Mouse (Mus musculus) MEL (cell line): Measurements from ENCODE around the gene Ston2. TPM values are rescaled to one million over a fixed set of nuclear protein-coding genes. Genes with fewer than 3 reads are reported as not detected.

Source experiments
- DNase-seq: peaks from one replicate; pipeline ENCODE4 v3.0.0; 2011; ENCODE audit warnings: low read depth, low spot score
- H3K27ac ChIP-seq: 2 replicates; pipeline ENCODE4 v1.5.1; 2012; ENCODE audit warnings: low read depth, mild to moderate bottlenecking, control low read depth, low read length, moderate library complexity; ENCODE audit not compliant: control insufficient read depth
- H3K27me3 ChIP-seq, 2 experiments: fragments of 150-350 bp in 1 of 2; sonication (generic) in 1 of 2; 2 replicates each; pipeline ENCODE4 v1.6.1; 2012; ENCODE audit warnings: low read length in 2 of 2, mild to moderate bottlenecking in 2 of 2, improper control_type of control experiment in 1 of 2, moderate library complexity in 1 of 2; ENCODE audit not compliant: insufficient read depth in 2 of 2, control insufficient read depth in 1 of 2
- H3K36me3 ChIP-seq, 2 experiments: 2 replicates each; pipeline ENCODE4 v1.6.1; 2012 to 2014; ENCODE audit warnings: low read length in 2 of 2, improper control_type of control experiment in 1 of 2, inconsistent platforms in 1 of 2, mild to moderate bottlenecking in 1 of 2; ENCODE audit not compliant: insufficient read depth in 2 of 2, control insufficient read depth in 1 of 2
- H3K4me1 ChIP-seq, 2 experiments: fragments of 150-350 bp in 1 of 2; sonication (generic) in 1 of 2; 2 replicates each; pipeline ENCODE4 v1.6.1; 2012; ENCODE audit warnings: low read length in 2 of 2, improper control_type of control experiment in 1 of 2, mild to moderate bottlenecking in 1 of 2; ENCODE audit not compliant: insufficient read depth in 2 of 2, control insufficient read depth in 1 of 2
- H3K4me3 ChIP-seq, 2 experiments: fragments of 150-350 bp in 1 of 2; sonication (generic) in 1 of 2; 2 replicates each; pipeline ENCODE4 v1.5.1; 2012; ENCODE audit warnings: low read depth in 2 of 2, low read length in 2 of 2, mild to moderate bottlenecking in 2 of 2, moderate library complexity in 2 of 2, control low read depth in 1 of 2, improper control_type of control experiment in 1 of 2; ENCODE audit not compliant: control insufficient read depth in 1 of 2, insufficient read depth in 1 of 2
- H3K79me2 ChIP-seq: 2 replicates; pipeline ENCODE4 v1.6.1; 2012; ENCODE audit warnings: mild to moderate bottlenecking, low read length, moderate library complexity; ENCODE audit not compliant: control insufficient read depth, poor library complexity, insufficient read depth
- H3K9ac ChIP-seq: 2 replicates; pipeline ENCODE4 v1.6.1; 2012; ENCODE audit warnings: low read depth, mild to moderate bottlenecking, control low read depth, low read length, moderate library complexity; ENCODE audit not compliant: control insufficient read depth, poor library complexity, severe bottlenecking
- H3K9me3 ChIP-seq: fragments of 150-350 bp; sonication (generic); replicated peaks from 2 replicates; pipeline ENCODE4 v1.6.1; 2012; ENCODE audit warnings: mild to moderate bottlenecking, low read length, improper control_type of control experiment, moderate library complexity; ENCODE audit not compliant: insufficient read depth
- CHD2 ChIP-seq: IDR thresholded peaks from 2 replicates; pipeline ENCODE4 v1.6.1; 2011; ENCODE audit warnings: low read length, improper control_type of control experiment
- E2F4 ChIP-seq: IDR thresholded peaks from 2 replicates; pipeline ENCODE4 v1.6.1; 2011; ENCODE audit warnings: low read depth, low read length, improper control_type of control experiment, borderline replicate concordance
- ELF1 ChIP-seq: IDR thresholded peaks from 2 replicates; pipeline ENCODE4 v1.6.1; 2014; ENCODE audit warnings: low read depth, mild to moderate bottlenecking, inconsistent platforms, low read length, improper control_type of control experiment, moderate library complexity
- EP300 ChIP-seq, 2 experiments: IDR thresholded peaks; 2 replicates each; pipeline ENCODE4 v1.6.1; 2011; ENCODE audit warnings: improper control_type of control experiment in 2 of 2, low read length in 2 of 2, low read depth in 1 of 2, mild to moderate bottlenecking in 1 of 2
- ETS1 ChIP-seq: IDR thresholded peaks from 2 replicates; pipeline ENCODE4 v1.6.1; 2012; ENCODE audit warnings: low read depth, mild to moderate bottlenecking, inconsistent platforms, low read length, improper control_type of control experiment, moderate library complexity
- GATA1 ChIP-seq: IDR thresholded peaks from 2 replicates; pipeline ENCODE4 v1.6.1; 2011; ENCODE audit warnings: low read depth, low read length, improper control_type of control experiment
- JUND ChIP-seq: IDR thresholded peaks from 2 replicates; pipeline ENCODE4 v1.6.1; 2011; ENCODE audit warnings: low read depth, mild to moderate bottlenecking, improper control_type of control experiment, low read length
- MAFK ChIP-seq: IDR thresholded peaks from 2 replicates; pipeline ENCODE4 v1.6.1; 2011; ENCODE audit warnings: low read depth, mild to moderate bottlenecking, low read length, improper control_type of control experiment, borderline replicate concordance
- MAX ChIP-seq: IDR thresholded peaks from 2 replicates; pipeline ENCODE4 v1.6.1; 2011; ENCODE audit warnings: low read length, improper control_type of control experiment
- MEF2A ChIP-seq: IDR thresholded peaks from 2 replicates; pipeline ENCODE4 v1.6.1; 2014; ENCODE audit warnings: low read depth, mild to moderate bottlenecking, inconsistent platforms, low read length, improper control_type of control experiment; ENCODE audit not compliant: poor library complexity, insufficient replicate concordance, severe bottlenecking; ENCODE audit errors: extremely low read depth
- MXI1 ChIP-seq: IDR thresholded peaks from 2 replicates; pipeline ENCODE4 v1.6.1; 2011; ENCODE audit warnings: mild to moderate bottlenecking, low read depth, low read length, improper control_type of control experiment
- MYC ChIP-seq: IDR thresholded peaks from 2 replicates; pipeline ENCODE4 v1.6.1; 2011; ENCODE audit warnings: low read depth, mild to moderate bottlenecking, low read length, improper control_type of control experiment, moderate library complexity
- NELFE ChIP-seq: IDR thresholded peaks from 2 replicates; pipeline ENCODE4 v1.6.1; 2011; ENCODE audit warnings: low read depth, low read length, improper control_type of control experiment
- NRF1 ChIP-seq: IDR thresholded peaks from 2 replicates; pipeline ENCODE4 v1.6.1; 2014; ENCODE audit warnings: low read depth, mild to moderate bottlenecking, inconsistent platforms, low read length, improper control_type of control experiment, moderate library complexity; ENCODE audit not compliant: poor library complexity, insufficient read depth, severe bottlenecking
- POLR2AphosphoS2 ChIP-seq: IDR thresholded peaks from 2 replicates; pipeline ENCODE4 v1.6.1; 2011; ENCODE audit warnings: low read length, improper control_type of control experiment
- SIN3A ChIP-seq: IDR thresholded peaks from 2 replicates; pipeline ENCODE4 v1.6.1; 2012; ENCODE audit warnings: low read length, improper control_type of control experiment, inconsistent platforms
- TCF12 ChIP-seq: IDR thresholded peaks from 2 replicates; pipeline ENCODE4 v1.6.1; 2014; ENCODE audit warnings: low read depth, mild to moderate bottlenecking, inconsistent platforms, low read length, improper control_type of control experiment, moderate library complexity
- USF2 ChIP-seq, 2 experiments: IDR thresholded peaks; 2 replicates each; pipeline ENCODE4 v1.6.1; 2011 to 2012; ENCODE audit warnings: improper control_type of control experiment in 2 of 2, low read length in 2 of 2, borderline replicate concordance in 1 of 2, inconsistent platforms in 1 of 2, low read depth in 1 of 2, mild to moderate bottlenecking in 1 of 2; ENCODE audit not compliant: insufficient read depth in 1 of 2
- ZC3H11A ChIP-seq: IDR thresholded peaks from 2 replicates; pipeline ENCODE4 v1.6.1; 2012; ENCODE audit warnings: low read depth, mild to moderate bottlenecking, inconsistent platforms, low read length, improper control_type of control experiment
- polyA plus RNA-seq, 2 experiments: library from polyadenylated mRNA; stranded (reverse) in 1 of 2; unstranded in 1 of 2; fragments of >175 nt in 1 of 2; fragments of >200 nt in 1 of 2; gene quantifications; 2 replicates each; pipeline versions ENCODE4 v1.2.1 to v1.2.4; 2012; ENCODE audit warnings: low replicate concordance in 2 of 2, low read depth in 1 of 2; ENCODE audit not compliant: insufficient read length in 2 of 2, insufficient read depth in 1 of 2, missing spikeins in 1 of 2
- total RNA-seq: library from RNA; depleted of rRNA; stranded (reverse); fragments of 300-350 nt; gene quantifications from 2 replicates; pipeline ENCODE4 v1.2.3, GENCODE M21; 2012

The Ston2 gene
- total and polyA plus RNA-seq, 3 experiments: not detected

GRCm38 (mm10) chr12:91831410-91831809 lies 43.2 kb upstream of the Ston2 start:
- DNase-seq: no peak
- H3K9ac ChIP-seq: no peak overlapping the region
- no peaks in the 10 kb centered on the region for H3K79me2 ChIP-seq
- H3K9me3 ChIP-seq: no peaks in the 10 kb centered on the region
- H3K36me3 ChIP-seq: peaks cover 0 to 16% of the 10 kb centered on the region in 2 experiments; a peak in 2 of 4 replicates
- TF ChIP-seq MAX (no peak), CHD2 (no peak), SIN3A (no peak), POLR2AphosphoS2 (no peak), MYC (no peak), EP300 (IDR thresholded peaks at IDR 0.05; ENCODE audit: low read depth in 1 of 2, low read length in 2 of 2) (no peak), JUND (no peak), TCF12 (no peak)
- H3K4me1 ChIP-seq: no peaks in the 10 kb centered on the region
- no peaks in the 10 kb centered on the region for H3K27me3 ChIP-seq
- H3K4me3 ChIP-seq: no peak overlapping the region
- no peak overlapping the region for H3K27ac ChIP-seq

- H3K4me3 ChIP-seq: no peak overlapping the region
- no peaks in the 10 kb centered on the region for H3K27me3 ChIP-seq
- no peaks in the 10 kb centered on the region for H3K9me3 ChIP-seq
- no peak overlapping the region for H3K27ac ChIP-seq
- H3K9ac ChIP-seq: no peak overlapping the region
- H3K79me2 ChIP-seq: no peaks in the 10 kb centered on the region
- peaks cover 0 to 14% of the 10 kb centered on the region in 2 experiments; a peak in 2 of 4 replicates for H3K36me3 ChIP-seq
- no peak for TF ChIP-seq ETS1
- no peak for TF ChIP-seq MEF2A
- no peak for TF ChIP-seq JUND
- TF ChIP-seq MAFK: no peak
- TF ChIP-seq MAX: no peak
- no peaks in the 10 kb centered on the region for H3K4me1 ChIP-seq
- DNase-seq: no peak
Observed at GRCm38 (mm10) chr12:91820461-91820860, 32.3 kb upstream of the Ston2 start.

- peaks cover 0 to 9% of the 10 kb centered on the region in 2 experiments; a peak in 2 of 4 replicates for H3K36me3 ChIP-seq
- H3K27ac ChIP-seq: no peak overlapping the region
- no peaks in the 10 kb centered on the region for H3K4me1 ChIP-seq
- DNase-seq: no peak
- H3K9me3 ChIP-seq: no peaks in the 10 kb centered on the region
- no peaks in the 10 kb centered on the region for H3K79me2 ChIP-seq
- H3K9ac ChIP-seq: no peak overlapping the region
- H3K27me3 ChIP-seq: no peaks in the 10 kb centered on the region
- no peak overlapping the region for H3K4me3 ChIP-seq
- TF ChIP-seq JUND (no peak), E2F4 (no peak), ZC3H11A (no peak), MXI1 (no peak), USF2 (IDR thresholded peaks at IDR 0.05; ENCODE audit: borderline replicate concordance in 1 of 2, insufficient read depth in 1 of 2, low read depth in 1 of 2, low read length in 2 of 2) (no peak), ETS1 (no peak), ELF1 (no peak), GATA1 (no peak), POLR2AphosphoS2 (no peak), NELFE (no peak), NRF1 (no peak), SIN3A (no peak)
Observed at GRCm38 (mm10) chr12:91818726-91819125, 30.5 kb upstream of the Ston2 start.
